Mouse (Mus musculus): ENCODE measurements around the gene Dnajb12. TPM values are rescaled to one million over a fixed set of nuclear protein-coding genes. Genes with fewer than 3 reads are reported as not detected.
A peak's percentile ranks its signal among the peaks of the same experiment; 100 is the strongest.

Dnajb12 gene
- total and polyA plus RNA-seq, 3 experiments, result 32.9 to 45.4 (median 36.8) TPM

DNA sequence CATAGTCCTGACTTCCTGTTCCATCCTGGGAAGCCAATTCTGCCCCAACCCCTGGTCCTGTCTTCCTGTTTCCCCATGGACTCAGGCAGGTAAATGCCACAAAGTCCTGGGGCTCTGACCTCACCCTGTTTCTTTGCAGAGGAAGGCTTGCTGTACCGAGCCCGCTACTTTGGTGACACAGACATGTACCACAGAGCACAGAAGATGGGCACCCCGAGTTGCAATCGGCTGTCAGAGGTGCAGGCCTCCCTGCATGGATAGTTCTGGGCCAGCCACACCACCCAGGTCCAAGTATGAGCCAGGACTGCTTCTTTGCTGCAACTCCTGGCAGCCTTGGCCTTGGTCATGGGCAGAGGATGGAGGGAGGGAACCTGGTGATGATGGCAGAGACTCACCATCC lies 16.9 kb downstream of the Dnajb12 start:
- H3K36me3 ChIP-seq (ENCODE audit: control insufficient read depth, insufficient read depth, low read length), result no peaks in the 10 kb centered on the region
- peak overlapping the region; percentile 23 for H3K27ac ChIP-seq

DNA sequence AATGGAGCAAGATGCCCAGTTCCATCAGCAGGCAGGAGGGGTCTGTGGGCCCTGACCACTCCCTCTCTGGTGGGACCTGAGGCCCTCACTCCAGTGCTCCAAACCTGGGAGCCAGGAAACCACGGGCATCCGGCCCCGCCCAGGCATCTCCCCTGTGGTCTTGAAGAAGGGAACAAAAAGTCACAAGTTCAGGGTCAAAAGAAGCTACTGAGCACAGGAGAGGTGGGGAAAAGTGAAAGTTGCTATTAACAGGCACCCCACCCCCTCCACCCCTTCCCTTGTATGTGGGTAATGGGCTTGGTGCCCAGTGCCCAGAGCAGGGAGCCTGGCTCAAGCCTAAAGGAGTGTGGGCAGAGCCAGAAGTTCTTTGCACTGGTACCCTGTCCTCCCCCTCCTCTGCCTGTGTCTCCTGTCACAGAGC lies 17.6 kb downstream of the Dnajb12 start:
- WGBS, result 56% methylated on average over 3 of the region's 3 CpGs
- no peak overlapping the region for H3K4me3 ChIP-seq
- TF ChIP-seq POLR2A (IDR thresholded peaks at IDR 0.05; ENCODE audit: insufficient read depth, low read depth, low read length), result no peak
- no peak for TF ChIP-seq CTCF (IDR thresholded peaks at IDR 0.05)
- TF ChIP-seq EP300 (IDR thresholded peaks at IDR 0.05; ENCODE audit: insufficient read depth, low read depth, low read length), result no peak
- no peaks in the 10 kb centered on the region for H3K36me3 ChIP-seq (ENCODE audit: control insufficient read depth, insufficient read depth, low read length)
- H3K27ac ChIP-seq, result peak overlapping the region; percentile 26
- intact Hi-C loops (cut with DNase I), result loop anchor here (2.0 to 10.0 kb wide), 2 partner anchors 26 to 348 kb away; no protein-coding TSS in a partner anchor
- H3K4me1 ChIP-seq (ENCODE audit: control insufficient read depth, insufficient read depth, low read length), result peaks cover 13% of the 10 kb centered on the region
- H3K27me3 ChIP-seq (ENCODE audit: control insufficient read depth, insufficient read depth, low read length), result no peaks in the 10 kb centered on the region
- no peaks in the 10 kb centered on the region for H3K79me2 ChIP-seq (replicated peaks; ENCODE audit: control insufficient read depth, insufficient read depth, low read length)
- peak; percentile 41 to 71 for DNase-seq
- no peak overlapping the region for H3K9ac ChIP-seq (ENCODE audit: low read depth, low read length)

More for the DNA sequence above, 16.9 kb downstream of the Dnajb12 start:
- no peak for DNase-seq
- Histone ChIP-seq H3K4me3 (no peak overlapping the region), H3K27me3 (ENCODE audit: control insufficient read depth, insufficient read depth, low read length) (no peaks in the 10 kb centered on the region), H3K9ac (ENCODE audit: low read depth, low read length) (no peak overlapping the region), H3K4me1 (ENCODE audit: control insufficient read depth, insufficient read depth, low read length) (peaks cover 13% of the 10 kb centered on the region), H3K79me2 (replicated peaks; ENCODE audit: control insufficient read depth, insufficient read depth, low read length) (no peaks in the 10 kb centered on the region)
- intact Hi-C loops (cut with DNase I), result loop anchor here (2.0 to 10.0 kb wide), 2 partner anchors 27 to 349 kb away; no protein-coding TSS in a partner anchor
- 96% methylated on average over 4 of the region's 4 CpGs for WGBS
- TF ChIP-seq POLR2A (IDR thresholded peaks at IDR 0.05; ENCODE audit: insufficient read depth, low read depth, low read length), result no peak
- no peak for TF ChIP-seq CTCF (IDR thresholded peaks at IDR 0.05)
- no peak for TF ChIP-seq EP300 (IDR thresholded peaks at IDR 0.05; ENCODE audit: insufficient read depth, low read depth, low read length)

DNA sequence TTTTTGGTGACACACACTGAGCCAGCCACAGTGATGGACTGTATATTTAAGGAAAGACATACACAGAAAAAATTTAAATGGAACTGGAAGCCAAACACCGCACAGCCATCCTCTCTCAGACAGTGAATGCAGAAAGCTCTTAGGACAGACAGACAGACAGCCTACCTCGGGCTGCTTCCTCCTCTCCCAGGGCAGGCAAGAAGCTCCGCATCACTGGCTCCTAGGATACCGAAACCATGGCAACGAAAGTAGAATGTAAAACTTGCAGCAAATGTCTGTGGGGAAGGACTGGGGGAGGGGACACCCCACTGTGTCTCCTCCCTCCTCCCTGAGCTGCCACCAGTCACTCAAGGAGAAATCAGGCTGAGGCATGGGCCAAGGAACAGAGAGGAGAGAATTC lies 18.2 kb downstream of the Dnajb12 start:
- H3K36me3 ChIP-seq (ENCODE audit: control insufficient read depth, insufficient read depth, low read length), result no peaks in the 10 kb centered on the region
- no peak overlapping the region for H3K4me3 ChIP-seq
- no peaks in the 10 kb centered on the region for H3K27me3 ChIP-seq (ENCODE audit: control insufficient read depth, insufficient read depth, low read length)
- DNase-seq, result no peak
- no peak for TF ChIP-seq EP300 (IDR thresholded peaks at IDR 0.05; ENCODE audit: insufficient read depth, low read depth, low read length)
- TF ChIP-seq CTCF (IDR thresholded peaks at IDR 0.05), result no peak
- no peak for TF ChIP-seq POLR2A (IDR thresholded peaks at IDR 0.05; ENCODE audit: insufficient read depth, low read depth, low read length)
- intact Hi-C loops (cut with DNase I), result loop anchor here (2.0 to 10.0 kb wide), 2 partner anchors 25 to 347 kb away; no protein-coding TSS in a partner anchor
- peak overlapping the region; percentile 26; the same call in 1 of the 2 replicates for H3K27ac ChIP-seq
- H3K4me1 ChIP-seq (ENCODE audit: control insufficient read depth, insufficient read depth, low read length), result peaks cover 13% of the 10 kb centered on the region
- 73% methylated on average over 5 of the region's 5 CpGs for WGBS
- H3K9ac ChIP-seq (ENCODE audit: low read depth, low read length), result no peak overlapping the region
- H3K79me2 ChIP-seq (replicated peaks; ENCODE audit: control insufficient read depth, insufficient read depth, low read length), result no peaks in the 10 kb centered on the region

DNA sequence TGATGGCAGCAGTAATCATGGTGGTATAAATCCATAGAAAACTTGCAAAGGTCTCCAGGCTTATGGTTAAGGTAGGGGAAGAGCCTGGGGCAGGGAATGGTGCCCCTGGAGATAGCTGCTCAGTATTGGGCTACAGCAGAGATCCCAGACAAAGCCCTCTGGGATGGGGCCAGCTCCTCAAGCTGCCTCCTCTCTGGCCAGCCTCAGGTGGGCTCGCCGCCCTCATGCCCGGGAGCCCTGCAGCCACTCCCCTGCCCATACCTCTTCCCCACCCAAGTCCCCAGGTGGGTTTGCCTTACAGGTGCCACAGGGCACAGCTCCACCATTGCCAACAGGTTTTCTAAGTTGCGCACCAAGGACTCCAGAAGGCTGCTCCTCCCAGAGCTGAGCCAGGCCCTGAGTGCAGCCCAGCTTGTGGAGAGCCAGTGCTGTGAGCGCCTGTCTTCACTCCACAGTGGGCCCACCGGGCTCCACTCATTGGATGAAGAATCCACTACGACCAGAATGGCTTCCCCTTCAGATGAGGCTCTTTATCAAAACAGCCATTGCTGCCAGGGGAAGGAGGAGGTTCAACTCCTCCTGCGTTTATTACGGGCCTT lies 18.9 kb downstream of the Dnajb12 start:
- intact Hi-C loops (cut with DNase I), result loop anchor here (1.0 to 10.0 kb wide), 2 partner anchors 106 to 347 kb away; no protein-coding TSS in a partner anchor
- WGBS, result 72% methylated on average over 9 of the region's 9 CpGs
- Histone ChIP-seq H3K79me2 (replicated peaks; ENCODE audit: control insufficient read depth, insufficient read depth, low read length) (no peaks in the 10 kb centered on the region), H3K4me1 (ENCODE audit: control insufficient read depth, insufficient read depth, low read length) (peaks cover 13% of the 10 kb centered on the region), H3K9ac (ENCODE audit: low read depth, low read length) (no peak overlapping the region), H3K27ac (peak overlapping the region; percentile 16; the same call in 1 of the 2 replicates), H3K4me3 (no peak overlapping the region), H3K36me3 (ENCODE audit: control insufficient read depth, insufficient read depth, low read length) (no peaks in the 10 kb centered on the region), H3K27me3 (ENCODE audit: control insufficient read depth, insufficient read depth, low read length) (no peaks in the 10 kb centered on the region)
- TF ChIP-seq POLR2A (IDR thresholded peaks at IDR 0.05; ENCODE audit: insufficient read depth, low read depth, low read length) (no peak), CTCF (IDR thresholded peaks at IDR 0.05) (no peak), EP300 (IDR thresholded peaks at IDR 0.05; ENCODE audit: insufficient read depth, low read depth, low read length) (no peak)
- DNase-seq, result no peak

- WGBS, result 35% methylated on average over 2 of the region's 2 CpGs
- no peak for DNase-seq
- TF ChIP-seq EP300 (IDR thresholded peaks at IDR 0.05; ENCODE audit: insufficient read depth, low read depth, low read length) (no peak), CTCF (IDR thresholded peaks at IDR 0.05) (no peak), POLR2A (IDR thresholded peaks at IDR 0.05; ENCODE audit: insufficient read depth, low read depth, low read length) (no peak)
- H3K79me2 ChIP-seq (replicated peaks; ENCODE audit: control insufficient read depth, insufficient read depth, low read length), result no peaks in the 10 kb centered on the region
- no peaks in the 10 kb centered on the region for H3K36me3 ChIP-seq (ENCODE audit: control insufficient read depth, insufficient read depth, low read length)
- peak overlapping the region; percentile 76 for H3K27ac ChIP-seq
- H3K4me1 ChIP-seq (ENCODE audit: control insufficient read depth, insufficient read depth, low read length), result peaks cover 16% of the 10 kb centered on the region
- no peaks in the 10 kb centered on the region for H3K27me3 ChIP-seq (ENCODE audit: control insufficient read depth, insufficient read depth, low read length)
- H3K9ac ChIP-seq (ENCODE audit: low read depth, low read length), result no peak overlapping the region; the same call in 1 of the 2 replicates
- intact Hi-C loops (cut with DNase I), result loop anchor here (1.0 to 10.0 kb wide), 2 partner anchors 105 to 346 kb away; no protein-coding TSS in a partner anchor
- no peak overlapping the region for H3K4me3 ChIP-seq
These were observed 19.6 kb downstream of the Dnajb12 start for GRCm38 (mm10) chr10:59898935-59899334.

Measured in heart, adult 2 months (tissue).